Mouse (Mus musculus) megakaryocyte-erythroid progenitor cell, adult 5-6 weeks (primary cell): ENCODE results near the gene Vmn1r132. TPM values are rescaled to one million over a fixed set of nuclear protein-coding genes. Genes with fewer than 3 reads are reported as not detected.
"Not testable (repeated sequence)": the region's sequence is repeated elsewhere in the genome, so short reads cannot be mapped to it uniquely, and the experiment has no call there.

Source experiments
- ATAC-seq: replicated peaks from 2 replicates; pipeline ENCODE4 v1.8.0; 2016; ENCODE audit warnings: mild to moderate bottlenecking, inconsistent platforms; ENCODE audit not compliant: severe bottlenecking, poor library complexity, low FRiP score, low TSS enrichment
- total RNA-seq, 2 experiments: library from RNA; stranded (forward) in 1 of 2; stranded (reverse) in 1 of 2; fragments of 200-1000, 215-1000 nt in 1 of 2; fragments of >200 nt in 1 of 2; fragmentation: Nextera tagmentation in 1 of 2; gene quantifications; 2 replicates each; pipeline ENCODE4 v1.2.3; 2014 to 2017

The Vmn1r132 gene
- not detected in 2 replicates for total RNA-seq (2014; fragmentation: Nextera tagmentation)
- total RNA-seq (2017): not detected in 2 replicates

DNA sequence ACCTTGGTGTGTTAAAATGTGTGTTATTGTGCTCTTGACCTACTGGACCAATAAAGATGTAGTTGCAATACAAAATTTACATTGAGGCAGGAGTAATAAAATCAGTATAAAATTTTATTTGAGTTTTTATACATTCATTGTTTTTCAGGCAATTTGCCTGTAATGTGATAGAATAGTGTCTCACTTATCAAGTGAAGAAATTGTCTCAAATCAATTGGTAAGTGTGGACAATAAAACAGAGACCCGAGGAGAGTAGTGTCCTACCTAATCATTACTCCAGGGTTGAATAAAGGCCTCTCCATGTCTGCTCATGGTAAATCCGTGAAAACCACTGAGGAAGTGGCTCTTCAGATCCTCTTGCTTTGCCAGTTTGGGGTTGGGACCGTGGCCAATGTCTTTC is at the start of gene Vmn1r132:
Vmn1r132 (plus strand) TSS at position 301 of the 400 bp plus-strand sequence.
- not testable (repeated sequence) for ATAC-seq

Other genes with a start within 250 kb of the Vmn1r132 start
- not detected in 2 replicates for gene Gm6882, start 181.3 kb upstream of the Vmn1r132 start, total RNA-seq (2014; fragmentation: Nextera tagmentation)
- not detected in 2 replicates for gene Gm6882, start 181.3 kb upstream of the Vmn1r132 start, total RNA-seq (2017)
- not detected in 2 replicates for gene Vmn1r130, start 102.3 kb upstream of the Vmn1r132 start, total RNA-seq (2014; fragmentation: Nextera tagmentation)
- not detected in 2 replicates for gene Vmn1r130, start 102.3 kb upstream of the Vmn1r132 start, total RNA-seq (2017)
- not detected in 2 replicates for gene Vmn1r131, start 68.0 kb upstream of the Vmn1r132 start, total RNA-seq (2014; fragmentation: Nextera tagmentation)
- not detected in 2 replicates for gene Vmn1r131, start 68.0 kb upstream of the Vmn1r132 start, total RNA-seq (2017)
- not detected in 2 replicates for gene Gm4175, start 147.4 kb downstream of the Vmn1r132 start, total RNA-seq (2014; fragmentation: Nextera tagmentation)
- gene Gm4175, start 147.4 kb downstream of the Vmn1r132 start, total RNA-seq (2017): not detected in 2 replicates
- gene Gm4177, start 182.6 kb downstream of the Vmn1r132 start, total RNA-seq (2014; fragmentation: Nextera tagmentation): not detected in 2 replicates
- not detected in 2 replicates for gene Gm4177, start 182.6 kb downstream of the Vmn1r132 start, total RNA-seq (2017)
- gene Vmn1r135, start 218.3 kb downstream of the Vmn1r132 start, total RNA-seq (2014; fragmentation: Nextera tagmentation): not detected in 2 replicates
- not detected in 2 replicates for gene Vmn1r135, start 218.3 kb downstream of the Vmn1r132 start, total RNA-seq (2017)
- gene Gm5725, start 230.2 kb downstream of the Vmn1r132 start, total RNA-seq (2014; fragmentation: Nextera tagmentation): not detected in 2 replicates
- not detected in 2 replicates for gene Gm5725, start 230.2 kb downstream of the Vmn1r132 start, total RNA-seq (2017)